Mouse (Mus musculus) CD4-positive helper T cell, adult 2 months (primary cell): ENCODE data around the gene Cdk5rap1.

Source experiments
- DNase-seq: peaks from one replicate; pipeline ENCODE4 v3.0.0-alpha.2; 2012; ENCODE audit warnings: low read depth, missing footprints, low spot score

Gene Cdk5rap1

DNA sequence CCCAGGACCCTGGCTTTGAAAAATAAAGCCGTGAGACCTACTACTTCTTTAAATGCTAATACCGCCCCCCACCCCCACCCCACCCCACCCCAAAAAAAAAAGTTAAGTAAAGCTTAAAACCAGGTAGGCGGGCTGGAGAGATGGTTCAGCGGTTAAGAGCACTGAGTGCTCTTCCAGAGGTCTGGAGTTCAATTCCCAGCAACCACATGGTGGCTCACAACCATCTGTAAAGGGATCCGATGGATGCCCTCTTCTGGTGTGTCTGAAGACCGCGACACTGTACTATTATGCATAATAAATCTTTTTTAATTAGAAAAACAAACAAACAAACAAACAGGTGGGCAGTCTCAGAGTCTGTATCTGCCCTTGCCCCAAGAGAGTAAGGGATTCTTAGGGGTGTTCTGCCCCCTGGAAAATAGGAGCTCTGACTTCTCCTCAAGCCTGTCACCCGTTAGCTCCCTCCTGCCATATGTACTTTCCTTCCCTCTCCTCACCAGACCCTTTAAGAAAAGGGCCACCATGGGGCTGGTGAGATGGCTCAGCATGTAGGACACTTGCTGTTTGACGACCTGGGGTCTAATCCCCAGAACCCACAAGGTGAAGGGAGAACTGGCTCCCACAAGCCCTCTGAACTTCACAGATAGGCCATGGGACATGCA lies at the start of gene Cdk5rap1:
Gene Cdk5rap1 (minus strand): TSS at position 169 of the 659 bp plus-strand sequence.
- DNase-seq = peak; percentile 21

DNA sequence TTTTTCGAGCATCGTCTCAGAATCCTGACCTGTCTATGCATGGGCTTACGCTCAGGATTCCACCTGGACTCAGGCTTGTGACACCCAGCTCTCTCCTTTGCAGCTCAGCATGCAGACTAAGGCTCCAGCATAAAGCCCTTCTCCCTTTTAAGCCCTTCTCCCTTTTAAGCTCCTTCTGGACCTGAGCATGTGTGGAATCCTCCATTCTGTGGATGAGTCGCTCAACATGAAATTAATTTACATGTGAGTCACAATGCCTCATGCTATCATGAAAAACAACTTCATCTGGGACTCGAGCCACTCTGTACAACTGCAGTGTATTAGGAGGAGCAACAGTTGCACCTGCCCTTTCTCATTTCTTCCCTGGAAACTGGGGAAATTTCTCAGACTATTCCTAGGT lies 49.4 kb upstream of the Cdk5rap1 start:
- no peak for DNase-seq

DNA sequence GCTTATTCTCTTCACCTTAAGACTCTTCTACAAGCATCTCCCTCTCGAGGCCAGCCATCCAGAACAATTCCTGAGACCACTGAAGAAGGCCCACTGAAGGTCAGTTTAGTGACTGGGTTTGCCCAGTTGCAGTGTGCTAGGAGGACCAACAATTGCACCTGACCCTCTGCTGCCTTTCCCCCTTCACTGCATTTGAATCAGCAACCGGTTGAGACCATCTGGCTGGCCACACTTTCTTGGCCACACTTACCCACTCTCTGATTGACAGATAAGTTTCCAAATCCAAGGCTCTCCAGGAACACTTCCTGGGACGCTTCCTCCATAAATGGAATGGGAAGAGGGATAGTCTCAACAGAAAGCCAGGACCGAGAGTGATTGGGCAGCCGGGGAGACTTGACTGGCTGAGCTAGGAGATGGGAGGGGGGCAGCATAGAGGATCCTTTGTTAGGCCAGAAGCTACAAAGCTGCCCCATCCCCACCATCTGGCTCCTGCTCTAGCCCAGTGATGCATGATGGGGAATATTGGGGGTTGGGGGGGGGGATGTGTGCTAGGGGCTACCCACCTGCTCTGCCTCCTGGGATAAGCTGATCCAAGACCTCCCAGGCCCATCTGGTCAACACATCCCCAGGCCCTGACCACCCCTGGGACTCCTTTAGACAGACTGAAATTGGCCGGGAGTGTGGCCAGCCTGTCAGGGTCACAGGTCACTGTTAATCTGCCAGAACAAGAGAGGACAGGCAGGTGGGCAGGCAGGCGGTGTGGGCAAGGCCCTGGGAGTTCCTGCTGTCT lies 48.3 kb upstream of the Cdk5rap1 start:
- DNase-seq = no peak

DNA sequence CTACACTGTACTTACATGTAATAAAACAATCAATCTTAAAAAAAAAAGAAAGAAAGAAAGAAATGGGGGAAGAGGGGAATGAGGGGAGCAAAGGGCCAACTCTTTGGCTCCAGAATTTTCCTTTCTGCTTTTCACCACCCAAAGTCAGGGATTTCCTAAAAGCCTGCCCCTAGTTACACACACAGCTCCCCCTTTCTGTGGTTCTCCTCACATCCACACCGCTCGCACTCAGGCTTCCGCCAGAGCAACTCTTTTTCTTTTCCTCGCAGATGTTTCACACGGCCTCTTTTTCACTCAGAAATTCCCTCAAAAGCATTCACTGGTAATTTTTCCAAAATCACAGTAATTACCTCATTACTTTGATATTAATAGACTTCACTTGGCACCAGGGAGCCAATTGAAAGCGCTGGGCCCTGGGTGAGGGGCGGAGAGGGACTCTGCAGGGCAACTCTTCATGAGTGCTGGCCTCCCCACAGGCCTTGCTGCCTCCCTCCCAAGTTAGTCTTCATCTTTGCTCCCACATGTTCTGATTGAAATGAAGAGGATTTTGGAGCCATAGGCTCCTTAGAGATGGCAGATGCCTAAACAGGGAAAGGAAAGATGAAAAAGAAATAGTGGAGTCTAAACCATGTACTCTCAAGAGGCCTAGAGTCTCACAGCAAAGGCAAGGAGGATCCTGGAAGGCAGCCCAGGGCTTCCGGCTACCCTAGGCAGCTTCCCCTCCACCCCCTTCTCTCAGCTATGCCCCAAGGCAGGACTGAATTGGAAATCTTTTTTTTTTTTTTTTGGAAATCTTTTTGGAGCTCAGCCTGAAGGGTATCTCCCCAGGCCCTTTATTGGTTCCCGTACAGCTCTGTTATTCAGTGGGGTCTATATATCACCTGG lies 47.1 kb upstream of the Cdk5rap1 start:
- DNase-seq = no peak

DNA sequence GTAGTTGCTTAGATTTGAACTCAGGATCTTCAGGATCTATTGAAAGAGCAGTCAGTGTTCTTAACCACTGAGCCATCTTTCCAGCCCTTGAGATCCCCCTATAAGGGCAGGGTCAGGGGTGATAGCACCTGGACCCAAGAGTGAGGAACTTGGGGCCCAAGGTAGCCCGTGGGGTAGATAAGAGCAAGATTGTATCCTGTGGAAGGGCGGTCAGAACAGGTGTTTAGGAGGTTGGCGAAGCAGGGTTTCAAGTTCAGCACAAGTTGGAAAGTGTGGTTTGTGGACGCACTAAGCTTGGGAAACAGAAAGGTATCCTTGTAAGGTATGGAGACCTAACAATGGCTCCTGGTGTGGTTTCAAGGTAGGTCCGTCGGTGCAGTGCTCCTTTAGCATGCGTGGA lies 45.2 kb upstream of the Cdk5rap1 start:
- DNase-seq = no peak

DNA sequence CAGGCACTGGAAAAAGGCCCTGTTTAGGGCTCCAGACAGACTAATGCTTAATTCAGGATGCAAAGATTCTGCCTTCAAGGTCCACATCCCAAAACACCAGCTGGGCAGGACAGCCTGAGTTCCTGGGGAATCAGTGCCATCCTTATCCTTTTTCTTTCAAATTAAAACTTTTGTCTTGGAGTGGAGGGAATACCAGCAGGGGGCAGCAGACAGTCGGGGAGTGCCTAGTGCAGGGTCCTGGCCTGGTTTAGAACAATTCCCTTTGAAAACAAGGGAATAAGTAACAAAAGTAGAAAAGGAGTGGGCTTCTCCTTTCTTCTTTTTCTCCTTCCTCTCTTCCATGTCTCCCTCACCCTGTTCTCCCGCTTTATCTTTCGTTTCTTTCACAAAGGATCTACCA lies 44.3 kb upstream of the Cdk5rap1 start:
- peak; percentile 36 for DNase-seq

DNA sequence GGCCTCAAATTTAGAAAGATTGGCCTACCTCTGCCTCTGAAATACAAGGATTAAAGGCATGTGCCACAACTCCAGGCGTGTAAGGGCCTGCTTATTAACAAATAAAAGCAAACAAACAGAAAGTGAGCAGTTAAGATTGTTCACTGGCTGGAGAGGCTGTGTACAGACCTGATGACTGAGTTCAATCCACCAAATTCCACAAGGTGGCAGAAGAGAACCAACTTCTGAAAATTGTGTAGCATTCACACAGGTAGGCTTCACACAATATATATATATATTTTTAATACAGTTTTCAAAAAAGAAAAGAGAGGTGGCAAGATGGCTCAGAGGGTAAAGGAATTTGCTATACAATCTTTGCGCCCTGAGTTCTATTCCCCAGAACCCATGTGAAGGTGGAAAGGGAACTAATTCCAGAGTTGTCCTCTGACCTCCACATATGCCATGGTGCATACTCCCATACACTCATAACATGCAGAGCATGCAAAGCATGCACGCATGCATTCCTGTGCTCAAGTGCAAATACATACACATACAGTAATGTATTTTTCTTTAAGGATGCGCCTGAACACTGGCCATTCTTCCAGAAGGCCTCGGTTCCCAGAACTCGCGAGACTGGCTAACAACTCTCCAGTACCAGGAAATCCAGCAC lies 39.3 kb upstream of the Cdk5rap1 start:
- peak; percentile 46 for DNase-seq

DNA sequence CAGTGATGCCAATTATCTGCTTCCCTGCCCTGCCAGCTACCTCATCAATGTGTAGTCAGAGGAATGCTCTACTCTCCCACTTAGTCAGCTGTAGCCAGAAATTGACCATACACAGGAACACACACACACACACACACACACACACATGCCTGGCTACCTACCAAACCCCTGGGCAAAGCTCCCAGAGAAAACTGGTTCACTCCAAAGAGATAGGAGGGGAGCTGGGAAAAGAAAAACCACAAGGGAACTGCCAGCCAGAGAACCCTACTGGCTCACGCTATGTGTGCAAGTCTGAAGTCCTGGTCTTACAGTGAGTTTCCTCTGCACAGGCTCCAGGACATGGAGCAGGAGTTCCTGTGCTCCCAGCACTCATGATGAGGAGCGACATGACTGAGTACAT lies 37.5 kb upstream of the Cdk5rap1 start:
- DNase-seq = no peak

DNA sequence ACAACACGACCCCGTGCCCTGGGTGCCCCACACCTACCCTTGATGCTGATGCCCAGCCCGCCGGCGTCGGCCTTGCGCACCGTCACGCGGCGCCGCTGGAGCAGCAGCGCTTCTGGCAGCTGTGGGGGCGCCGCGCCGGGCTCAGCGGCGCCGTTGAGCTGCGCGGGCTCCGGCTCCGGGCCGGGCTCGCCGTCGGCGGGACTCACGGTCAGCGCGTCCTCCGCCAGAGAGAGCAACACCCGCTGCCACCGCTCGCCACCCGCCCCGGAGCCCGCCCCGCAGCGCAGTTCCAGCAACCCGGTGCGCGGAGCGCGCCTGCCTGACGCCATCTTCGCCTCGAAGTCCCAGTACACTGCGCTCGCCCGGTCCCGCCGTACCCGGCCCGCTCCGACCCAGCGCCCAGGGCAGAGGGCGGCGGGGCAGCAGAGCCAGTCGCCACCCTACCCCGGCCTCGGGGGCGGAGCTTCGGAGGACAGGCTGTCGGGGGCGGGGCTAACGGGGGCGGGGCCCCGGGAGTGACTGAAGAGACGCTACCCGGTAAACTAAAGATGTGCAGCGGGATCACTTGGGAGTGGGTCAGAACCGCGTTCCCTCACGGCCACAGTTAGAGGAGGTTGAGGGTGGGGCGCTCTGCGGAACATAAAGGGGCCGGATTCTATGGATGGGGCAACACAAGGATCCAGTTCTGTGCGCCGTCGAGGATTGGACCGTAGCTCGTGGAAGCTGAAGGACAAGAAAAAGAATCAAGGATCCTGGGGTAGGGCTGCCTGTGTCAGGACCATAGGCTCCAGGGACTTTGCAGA lies 35.0 kb upstream of the Cdk5rap1 start, which contains the start of gene Snta1:
Gene Snta1 (minus strand): TSS at position 457 of the 803 bp plus-strand sequence.
- peak; percentile 80 for DNase-seq

DNA sequence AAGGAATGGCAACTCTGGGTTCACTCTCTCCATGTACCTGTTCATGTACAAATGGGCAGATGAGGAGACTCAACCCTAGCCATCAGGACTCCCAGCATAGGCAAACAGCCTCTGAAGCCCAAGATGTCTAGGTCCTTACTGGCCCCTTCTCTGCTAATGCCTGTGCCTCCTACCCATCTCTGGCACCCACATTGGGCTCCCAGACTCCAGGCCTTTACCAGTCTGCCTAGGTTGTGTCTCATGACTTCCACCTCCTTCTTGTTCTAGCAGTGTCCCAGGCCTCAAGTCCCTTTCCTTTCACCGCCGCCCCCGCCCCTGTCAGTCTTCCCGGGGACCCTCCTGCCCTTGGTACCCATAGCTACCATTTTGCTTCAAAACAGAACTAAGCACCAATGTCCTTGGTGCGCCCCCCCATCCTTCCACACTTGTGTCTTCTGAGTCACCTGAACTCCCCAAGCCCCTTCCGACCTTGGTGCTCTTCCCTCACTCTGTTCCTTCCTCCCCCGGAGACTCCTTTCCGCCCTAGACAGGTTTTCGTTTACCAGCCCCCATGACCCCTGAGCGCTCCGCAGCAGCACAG lies 34.3 kb upstream of the Cdk5rap1 start:
- DNase-seq = no peak

DNA sequence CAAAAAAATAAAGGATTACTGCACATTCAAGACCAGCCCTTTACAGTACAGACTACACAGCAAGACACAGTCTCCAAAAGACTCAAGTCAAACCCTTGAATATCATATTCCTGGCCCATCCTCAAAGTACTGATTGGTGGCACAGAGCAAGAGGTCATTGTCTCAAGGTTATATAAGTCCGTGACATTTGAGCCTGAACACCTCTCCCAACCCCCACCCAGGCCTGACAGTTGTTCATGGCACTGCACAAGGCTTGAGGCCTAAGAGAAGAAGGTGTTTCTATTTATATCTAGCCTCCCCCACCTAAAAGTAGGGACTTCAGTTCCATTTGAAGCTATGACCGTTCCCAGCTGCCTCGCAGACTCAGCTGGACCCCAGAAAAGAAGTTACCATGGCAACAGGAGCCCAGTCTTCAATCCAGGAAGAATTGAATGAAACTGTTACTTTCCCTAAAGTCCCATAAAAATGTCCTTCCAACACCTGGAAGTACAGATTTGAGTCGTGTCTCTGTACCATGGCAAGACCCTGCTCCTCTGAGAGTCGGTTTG lies 32.7 kb upstream of the Cdk5rap1 start:
- no peak for DNase-seq

DNA sequence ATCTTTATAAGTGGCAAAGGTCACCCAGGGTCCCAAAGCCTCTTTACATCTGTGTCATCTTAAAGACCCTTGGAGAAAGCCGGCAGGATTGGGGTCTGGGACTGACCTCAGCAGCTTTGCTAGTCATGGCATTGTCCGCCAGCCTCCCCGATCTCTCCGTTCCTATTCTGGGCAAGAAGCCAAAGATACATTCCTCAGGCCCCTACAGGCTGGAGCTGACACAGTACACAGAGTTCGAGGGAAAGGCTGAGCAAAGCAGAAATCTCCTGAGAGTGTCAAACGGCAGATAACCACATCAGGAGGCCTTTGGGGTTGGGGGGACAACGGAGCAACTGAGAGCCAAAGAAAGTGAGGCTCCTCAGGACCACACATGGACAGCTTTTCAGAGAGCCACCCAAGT lies 30.0 kb upstream of the Cdk5rap1 start:
- DNase-seq = no peak

DNA sequence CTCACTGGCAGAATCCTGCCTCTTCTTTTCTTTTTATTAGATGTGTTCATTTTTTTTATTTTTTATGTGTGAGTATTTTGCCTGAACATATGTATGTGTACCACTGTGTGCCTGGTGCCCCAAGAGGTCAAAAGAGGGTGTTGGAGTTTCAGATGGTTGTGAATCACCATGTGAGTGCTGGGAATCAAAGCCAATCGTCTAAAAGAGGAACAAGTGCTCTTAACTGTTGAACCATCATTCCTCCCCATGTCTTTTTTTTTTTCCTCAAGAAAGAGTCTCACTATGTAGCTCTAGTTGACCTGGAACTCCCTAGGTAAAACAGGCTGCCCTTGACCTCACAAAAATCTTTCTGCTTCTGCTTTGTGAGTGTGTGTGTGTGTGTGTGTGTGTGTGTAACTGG lies 29.2 kb upstream of the Cdk5rap1 start:
- DNase-seq = no peak

DNA sequence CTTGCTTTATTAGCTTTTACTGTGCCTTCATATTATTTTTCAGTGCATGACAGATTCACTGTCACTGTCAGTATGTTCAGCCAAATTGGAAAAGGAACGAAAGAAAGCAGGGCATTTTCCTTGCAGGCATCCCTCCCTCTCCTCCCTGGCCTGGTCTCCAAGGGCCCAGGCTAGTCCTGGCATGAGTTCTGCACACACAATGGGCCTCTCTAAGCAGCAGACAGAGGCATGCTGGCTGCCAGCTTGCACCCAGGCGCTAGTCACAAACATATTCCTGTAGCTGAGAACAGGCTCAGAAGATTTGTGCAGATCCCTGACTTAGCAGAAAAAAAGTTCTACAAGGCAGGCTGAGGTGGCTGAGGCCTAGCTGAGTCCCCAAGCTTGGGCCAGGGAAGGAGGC lies 26.5 kb upstream of the Cdk5rap1 start:
- DNase-seq = no peak

DNA sequence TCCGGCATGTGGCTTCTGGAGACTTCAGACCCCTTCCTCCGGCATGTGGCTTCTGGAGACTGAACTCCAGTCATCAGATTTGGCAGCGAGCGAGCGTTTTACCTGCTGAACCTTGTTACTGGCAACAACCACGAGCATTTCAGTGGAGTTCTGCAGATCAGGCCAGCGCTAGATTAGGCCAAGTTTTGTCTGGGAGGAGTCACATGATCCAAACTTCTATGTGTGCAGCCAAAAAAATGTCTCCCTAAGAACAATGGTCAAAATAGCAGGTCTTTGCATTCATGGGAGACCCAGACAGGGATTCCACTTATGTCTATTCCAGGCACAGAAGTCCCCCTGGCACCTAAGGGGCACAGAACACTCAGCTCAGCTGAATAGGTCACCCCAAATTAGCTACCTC lies 25.5 kb upstream of the Cdk5rap1 start:
- no peak for DNase-seq

DNA sequence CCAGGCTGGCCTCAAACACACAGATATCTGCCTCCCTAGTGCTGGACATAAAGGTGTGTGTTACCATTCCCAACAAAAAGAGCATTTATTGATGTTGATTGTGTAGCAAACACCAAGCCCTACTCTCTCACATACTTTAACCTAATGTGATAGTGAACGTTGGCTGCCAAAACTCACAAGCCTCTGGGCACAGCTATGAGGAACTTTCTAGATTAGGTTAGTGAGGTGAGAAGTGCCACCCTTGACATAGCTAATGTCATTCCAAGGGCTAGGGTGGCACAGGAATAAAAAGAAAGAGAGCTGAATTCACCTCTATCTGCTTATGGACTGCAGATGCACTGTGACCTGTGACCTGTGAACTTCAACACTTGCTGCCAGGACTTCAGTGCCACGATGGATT lies 23.7 kb upstream of the Cdk5rap1 start:
- no peak for DNase-seq

DNA sequence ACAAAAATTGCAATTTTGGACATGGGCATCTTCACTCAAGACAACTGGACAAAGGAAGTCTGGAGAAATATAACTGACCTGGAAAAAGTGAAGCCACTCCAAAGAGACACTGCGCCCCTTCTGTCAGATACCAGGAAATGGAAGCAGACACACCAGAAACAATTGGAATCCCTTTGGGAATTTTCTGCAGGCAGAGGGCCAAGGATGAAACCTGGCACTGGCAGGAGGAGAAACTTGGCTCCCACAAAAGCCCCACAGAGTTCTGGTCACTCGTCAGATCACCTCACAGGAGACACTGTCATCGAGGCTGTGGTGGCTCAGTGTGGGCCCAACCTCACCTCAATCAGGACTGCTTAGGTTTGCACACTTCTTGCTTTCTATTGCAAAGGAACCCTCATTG lies 21.8 kb upstream of the Cdk5rap1 start:
- DNase-seq = no peak

DNA sequence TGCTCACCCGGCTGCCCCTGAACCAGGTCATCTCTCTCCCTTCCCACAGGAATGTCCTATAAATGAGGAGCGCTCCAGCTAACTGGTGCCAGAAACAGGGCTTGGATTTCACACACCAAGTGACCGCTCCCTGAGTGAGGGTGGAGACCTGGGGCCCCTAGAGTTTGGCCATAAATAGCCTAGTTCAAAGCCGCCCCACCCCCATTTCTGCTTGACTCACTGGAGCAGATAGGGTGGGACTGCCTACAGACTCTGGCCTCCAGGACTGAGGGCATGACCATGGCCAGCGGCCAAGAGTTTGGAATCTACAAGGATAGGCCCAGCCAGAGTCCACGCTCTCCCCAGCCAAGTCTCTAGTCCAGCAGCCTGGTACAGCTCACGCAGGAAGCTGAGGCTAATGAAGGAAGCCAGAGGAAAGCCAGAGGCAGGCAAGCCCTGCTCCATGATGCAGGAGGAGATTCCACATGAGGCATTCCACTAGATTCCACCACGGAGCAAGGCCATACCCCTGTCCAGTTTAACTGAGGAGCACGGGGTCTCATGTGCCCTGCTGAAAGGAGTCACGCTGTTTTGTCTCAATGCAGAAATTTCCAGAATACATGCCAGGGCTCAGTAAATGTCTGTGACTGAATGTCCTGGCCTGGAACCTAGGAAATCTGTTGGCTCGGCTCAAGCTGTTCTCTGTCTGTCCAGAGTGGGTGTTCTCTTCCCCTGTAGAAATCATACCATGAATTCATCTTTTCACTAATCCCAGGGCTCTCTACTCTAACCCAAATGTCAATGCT lies 17.6 kb upstream of the Cdk5rap1 start:
- DNase-seq = no peak

DNA sequence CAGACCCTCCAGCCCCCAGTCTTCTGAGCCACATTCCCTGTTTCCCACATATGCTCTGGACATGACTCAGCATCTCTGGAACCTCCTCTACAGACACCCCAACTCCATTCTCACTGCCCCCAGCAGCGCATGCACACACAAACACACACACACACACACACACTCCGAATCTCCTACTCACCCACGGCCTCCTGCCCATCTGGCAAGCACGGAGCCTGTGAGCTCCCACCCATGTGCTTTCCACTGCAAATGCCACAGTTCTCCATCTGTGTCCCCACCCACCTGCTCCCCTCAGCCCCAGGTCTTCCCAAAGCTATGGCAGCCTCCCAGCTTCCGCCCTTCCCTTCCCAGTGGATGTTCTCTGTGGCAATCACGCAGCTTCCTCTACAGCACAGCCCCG lies 6.3 kb upstream of the Cdk5rap1 start:
- no peak for DNase-seq
